Mouse (Mus musculus) small intestine, adult 2 months (tissue): ENCODE results near the gene Pla2g12b.

Experiments used
- CTCF ChIP-seq: fragments of 200-500 bp; IDR thresholded peaks from 2 replicates; pipeline ENCODE4 v1.5.1; 2012; ENCODE audit warnings: low read depth, mild to moderate bottlenecking, control low read depth, inconsistent platforms, low read length, moderate library complexity, mixed read lengths; ENCODE audit not compliant: insufficient replicate concordance, insufficient read length; ENCODE audit errors: extremely low read depth
- POLR2A ChIP-seq: fragments of 200-500 bp; IDR thresholded peaks from 2 replicates; pipeline ENCODE4 v1.6.1; 2012; ENCODE audit warnings: low read depth, mild to moderate bottlenecking, control low read depth, inconsistent platforms, low read length, moderate library complexity

GRCm38 (mm10) chr10:59426371-59426770 lies 22.9 kb downstream of the Pla2g12b start:
- no peak for TF ChIP-seq POLR2A
- TF ChIP-seq CTCF = no peak
